Mouse (Mus musculus) heart, postnatal 0 days (tissue): ENCODE measurements at regions not wholly inside any gene's neighbourhood (a gene's known extent, or its start where the extent isn't known, plus 50 kb on each side); places are given as distances from the start of the nearest gene placed in this dataset.

Source experiments
- CTCF ChIP-seq: IDR thresholded peaks from 2 replicates; pipeline ENCODE4 v1.5.1; 2016; ENCODE audit warnings: antibody characterized with exemption, control low read depth, low read depth
- EP300 ChIP-seq: IDR thresholded peaks from 2 replicates; pipeline ENCODE4 v1.6.1; 2016; ENCODE audit warnings: antibody characterized with exemption, low read depth

GRCm38 (mm10) chr11:19102981-19103568, 84.3 kb upstream of the Meis1 start:
- TF ChIP-seq CTCF (no peak), EP300 (no peak)
